Mouse (Mus musculus) layer of hippocampus, adult 9-11 months (tissue): ENCODE measurements at regions not wholly inside any gene's neighbourhood (a gene's known extent, or its start where the extent isn't known, plus 50 kb on each side); places are given as distances from the start of the nearest gene placed in this dataset.

Source experiments
- DNase-seq: peaks from one replicate; pipeline ENCODE4 v3.0.0; 2022

- DNase-seq, result no peak
Observed at GRCm38 (mm10) chr16:87783561-87784304, 85.0 kb downstream of the Bach1 start.

- DNase-seq, result no peak
Observed at GRCm38 (mm10) chr16:87784405-87784994, 85.8 kb downstream of the Bach1 start.

- DNase-seq, result no peak
Observed at GRCm38 (mm10) chr16:87789539-87789938, 90.8 kb downstream of the Bach1 start.

GRCm38 (mm10) chr16:87789957-87790356, 91.2 kb downstream of the Bach1 start:
- no peak for DNase-seq

GRCm38 (mm10) chr16:87796514-87797248, 97.9 kb downstream of the Bach1 start:
- DNase-seq, result peak; percentile 20

- DNase-seq, result no peak
Observed at GRCm38 (mm10) chr16:87802317-87802716, 103.6 kb downstream of the Bach1 start.

GRCm38 (mm10) chr16:87817590-87817989, 118.8 kb downstream of the Bach1 start:
- no peak for DNase-seq

GRCm38 (mm10) chr16:87834296-87834695, 135.6 kb downstream of the Bach1 start:
- no peak for DNase-seq

- DNase-seq, result peak; percentile 40
Observed at GRCm38 (mm10) chr16:87840949-87841546, 142.3 kb downstream of the Bach1 start.
